Mouse (Mus musculus) layer of hippocampus, postnatal 10 days (tissue): ENCODE data around the gene Stim1. TPM values are rescaled to one million over a fixed set of nuclear protein-coding genes. Genes with fewer than 3 reads are reported as not detected.

Source experiments
- total RNA-seq, 2 experiments: library from RNA; stranded (reverse); gene quantifications; 2 replicates each; pipeline ENCODE4 v1.2.3; 2021

Gene Stim1
- total RNA-seq, 2 experiments from 2014 or later = 56.7 to 66.1 TPM

Other genes with a start within 250 kb of the Stim1 start
- gene Il18bp, start 249.1 kb upstream of the Stim1 start, total RNA-seq = 10 to 100 TPM; 11.1 to 11.9 TPM
- 10 to 100 TPM; 44.6 to 45.4 TPM for gene Rnf121, start 202.3 kb upstream of the Stim1 start, total RNA-seq
- 10 to 100 TPM; 23.2 to 23.6 TPM for gene Xndc1, start 202.3 kb upstream of the Stim1 start, total RNA-seq
- 1 to 10 TPM; 1.5 to 1.9 TPM for gene Xntrpc, start 202.1 kb upstream of the Stim1 start, total RNA-seq
- 1 to 10 TPM in 1 of 2 experiments, under 1 TPM in 1; 0.36 to 1.5 TPM for gene Trpc2, start 184.7 kb upstream of the Stim1 start, total RNA-seq
- not detected for gene Art1, start 166.1 kb upstream of the Stim1 start, total RNA-seq
- gene Art5, start 158.3 kb upstream of the Stim1 start, total RNA-seq = not detected
- gene Chrna10, start 151.0 kb upstream of the Stim1 start, total RNA-seq = not detected
- 10 to 100 TPM; 33.3 to 34.0 TPM for gene Nup98, start 57.6 kb upstream of the Stim1 start, total RNA-seq
- 10 to 100 TPM; 29.9 to 34.3 TPM for gene Pgap2, start 57.6 kb upstream of the Stim1 start, total RNA-seq
- 10 to 100 TPM; 15.8 to 16.3 TPM for gene Rhog, start 11.8 kb upstream of the Stim1 start, total RNA-seq
- gene Rrm1, start 173.9 kb downstream of the Stim1 start, total RNA-seq = 10 to 100 TPM; 15.6 to 18.8 TPM
- gene Olfr543, start 213.9 kb downstream of the Stim1 start, total RNA-seq = not detected
- gene Olfr544, start 220.5 kb downstream of the Stim1 start, total RNA-seq = not detected
- not detected for gene Olfr545, start 231.8 kb downstream of the Stim1 start, total RNA-seq